Mouse (Mus musculus): ENCODE results near the gene Il6st. TPM values are rescaled to one million over a fixed set of nuclear protein-coding genes. Genes with fewer than 3 reads are reported as not detected.
A peak's percentile ranks its signal among the peaks of the same experiment; 100 is the strongest.

Gene Il6st
- total RNA-seq, 2 experiments from 2014 or later = 261 TPM

DNA sequence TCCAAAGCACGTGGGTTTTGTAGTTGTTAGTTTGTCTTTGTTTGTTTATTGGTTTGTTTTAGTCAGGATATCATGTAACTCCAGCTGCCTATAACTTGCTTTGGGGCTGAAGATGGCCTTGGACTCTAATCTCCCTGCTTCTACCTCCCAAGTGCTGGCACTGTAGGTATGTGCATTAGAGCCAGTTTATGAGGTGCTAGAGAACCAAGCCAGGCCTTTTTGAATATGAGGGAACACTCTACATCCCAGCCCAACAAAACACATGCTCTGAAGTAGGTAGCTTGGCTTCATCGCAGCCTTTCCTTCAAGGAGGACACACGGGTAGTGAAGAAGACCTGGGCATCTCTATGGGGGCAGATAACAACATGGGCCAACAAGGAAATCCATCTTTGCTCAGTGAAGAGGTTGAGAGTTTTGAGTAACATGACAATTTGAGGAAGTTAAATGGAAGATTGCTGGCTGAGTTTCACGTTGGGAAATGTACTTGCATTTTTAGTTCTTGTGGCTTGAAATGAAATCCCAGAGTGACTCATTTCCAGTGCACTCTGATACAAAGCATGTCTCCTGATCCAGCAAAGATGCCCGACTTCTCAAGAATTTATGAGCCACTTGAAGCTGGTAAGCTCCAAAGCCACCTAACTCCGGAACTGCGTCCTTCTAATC, 20.9 kb upstream of the Il6st start:
- DNase-seq = no peak

GRCm38 (mm10) chr13:112447108-112447665, 16.7 kb upstream of the Il6st start:
- no peak for DNase-seq

DNA sequence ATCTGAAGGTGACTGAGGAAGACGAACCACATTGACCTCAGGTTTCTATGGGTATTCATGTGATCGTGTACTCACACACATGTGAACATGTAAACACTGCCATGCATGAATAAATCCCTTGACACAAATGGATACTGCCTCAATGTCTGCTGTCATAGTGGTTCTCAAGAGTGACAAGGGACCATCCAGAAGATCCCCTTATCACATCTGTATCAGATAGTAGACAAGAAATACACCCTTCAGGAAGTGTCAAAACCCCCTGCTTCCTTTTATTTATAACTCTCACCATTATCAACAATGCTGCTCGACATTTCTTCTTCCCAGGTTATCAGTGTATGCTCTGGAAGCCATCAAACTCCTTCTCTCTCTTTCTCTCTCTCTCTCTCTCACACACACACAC, 13.7 kb upstream of the Il6st start:
- DNase-seq = no peak

DNA sequence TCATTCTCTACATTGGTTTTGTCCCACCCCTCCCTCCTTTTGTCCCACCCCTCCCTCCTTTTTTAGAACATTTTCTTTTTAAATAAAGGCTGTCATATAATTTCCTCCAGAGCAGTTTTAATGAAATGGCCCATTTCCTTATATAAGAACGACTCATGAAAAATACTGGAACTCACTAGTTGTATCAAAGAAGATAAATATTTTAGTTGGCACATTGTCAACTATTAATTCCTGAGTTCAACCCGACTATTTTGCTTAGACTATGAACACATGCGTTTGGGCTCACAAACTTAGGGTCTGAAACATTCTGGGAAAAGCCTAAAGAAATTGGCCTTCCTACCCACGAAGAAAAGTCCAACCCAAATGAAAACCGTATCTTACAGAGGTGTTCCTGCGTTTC, 6.5 kb upstream of the Il6st start:
- no peak for DNase-seq

- no peak for DNase-seq
Measured at GRCm38 (mm10) chr13:112458016-112458415, 5.9 kb upstream of the Il6st start.

DNA sequence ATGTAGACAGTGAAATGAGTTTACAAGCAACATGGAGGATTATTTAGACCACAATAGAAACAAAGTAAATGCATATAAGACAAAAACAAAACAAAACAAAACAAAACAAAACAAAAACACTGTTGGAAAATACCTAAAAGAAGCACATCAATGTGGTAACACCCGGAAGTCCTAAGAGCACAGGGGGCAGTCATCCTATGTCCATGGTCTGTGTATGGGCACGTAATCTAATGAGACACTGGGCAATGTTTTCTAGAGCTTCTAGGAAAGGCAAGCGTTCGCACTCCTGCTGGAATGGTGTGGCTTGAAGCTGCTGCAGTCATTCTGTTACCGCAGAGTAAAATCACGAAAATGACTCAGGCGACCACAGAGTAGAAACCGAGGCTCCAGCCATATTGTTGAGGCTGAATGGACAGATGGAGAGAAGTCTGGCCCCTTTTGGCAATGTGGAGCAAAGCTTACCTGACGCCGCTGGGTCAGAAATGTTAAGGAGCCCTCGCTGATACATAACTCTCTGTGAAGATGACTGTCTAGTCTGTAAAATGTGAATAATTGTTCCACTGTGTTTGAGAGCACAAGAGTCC, 5.3 kb upstream of the Il6st start:
- no peak for DNase-seq

GRCm38 (mm10) chr13:112459956-112460355, 3.9 kb upstream of the Il6st start:
- DNase-seq = no peak

GRCm38 (mm10) chr13:112462411-112462987, 1.4 kb upstream of the Il6st start:
- no peak for DNase-seq

DNA sequence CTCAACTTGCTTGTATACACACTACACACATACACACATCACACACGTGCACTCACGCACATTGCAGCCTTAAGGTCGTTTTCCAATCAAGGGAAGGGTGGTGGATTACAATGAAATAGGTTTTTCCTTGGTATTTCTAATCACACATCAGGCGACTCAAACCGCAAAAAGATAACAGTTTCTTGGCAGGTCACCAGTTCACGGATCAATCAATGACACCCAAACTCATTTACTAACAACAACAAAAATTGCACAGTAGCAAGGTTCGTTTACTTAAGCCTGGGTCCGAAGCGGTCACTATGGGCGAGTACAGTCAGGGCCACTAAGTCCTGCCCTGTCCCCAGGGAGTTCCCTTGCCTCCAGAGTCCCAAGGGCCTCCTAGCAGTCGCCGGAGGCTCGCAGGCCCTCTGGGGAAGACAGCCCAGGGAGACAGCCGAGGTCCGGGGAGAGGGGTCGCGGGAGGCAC, 500 bp upstream of the Il6st start:
- DNase-seq = no peak

DNA sequence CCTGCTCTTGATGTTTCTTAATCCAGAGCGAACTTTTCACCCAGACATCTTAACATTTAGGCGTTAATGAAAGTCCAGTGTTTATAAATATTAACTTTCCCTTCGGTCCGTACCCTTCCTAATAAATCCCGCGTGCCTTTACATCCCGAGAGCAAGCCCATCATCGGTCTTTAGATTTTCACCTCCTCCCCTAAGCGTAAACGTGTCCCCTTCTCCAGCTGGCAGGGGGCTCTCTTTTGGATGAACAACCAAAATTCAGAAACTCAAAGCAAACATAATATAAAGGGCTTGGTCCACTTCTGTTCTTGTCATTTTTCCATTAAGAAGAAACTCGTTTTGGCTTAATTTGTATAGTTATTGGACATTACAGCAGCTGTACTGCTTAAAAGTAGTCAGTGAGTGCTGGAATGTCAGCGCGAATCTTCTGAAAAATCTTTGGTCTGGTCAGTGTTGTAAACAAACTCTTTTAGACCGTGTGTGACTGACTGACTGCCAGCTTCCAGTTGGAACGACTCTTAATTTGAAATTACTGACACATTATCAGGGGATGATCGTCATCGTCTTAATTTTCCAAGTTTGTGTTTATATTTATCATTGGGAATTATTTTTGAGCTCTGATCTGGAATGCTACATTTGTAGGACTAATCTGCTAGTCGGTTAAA, 887 bp downstream of the Il6st start:
- DNase-seq = peak; percentile 36

GRCm38 (mm10) chr13:112465585-112465984, 1.7 kb downstream of the Il6st start:
- no peak for DNase-seq

GRCm38 (mm10) chr13:112466136-112466945, 2.5 kb downstream of the Il6st start:
- DNase-seq = no peak

DNA sequence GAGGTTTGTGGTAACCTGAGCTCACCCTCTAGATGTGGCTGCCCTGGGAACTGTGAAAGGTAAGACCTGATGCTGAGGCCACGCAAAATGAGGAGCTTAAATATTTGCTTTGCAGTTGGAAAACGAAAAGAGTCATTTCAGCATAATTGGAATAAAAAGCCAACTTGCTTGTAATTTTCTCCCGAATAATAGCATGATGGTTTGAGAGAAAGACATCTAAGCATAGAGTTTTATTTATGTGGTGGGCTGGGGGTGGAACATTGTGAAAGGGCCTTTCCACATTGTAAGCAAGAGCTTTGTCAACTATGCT, 3.0 kb downstream of the Il6st start:
- DNase-seq = no peak

DNA sequence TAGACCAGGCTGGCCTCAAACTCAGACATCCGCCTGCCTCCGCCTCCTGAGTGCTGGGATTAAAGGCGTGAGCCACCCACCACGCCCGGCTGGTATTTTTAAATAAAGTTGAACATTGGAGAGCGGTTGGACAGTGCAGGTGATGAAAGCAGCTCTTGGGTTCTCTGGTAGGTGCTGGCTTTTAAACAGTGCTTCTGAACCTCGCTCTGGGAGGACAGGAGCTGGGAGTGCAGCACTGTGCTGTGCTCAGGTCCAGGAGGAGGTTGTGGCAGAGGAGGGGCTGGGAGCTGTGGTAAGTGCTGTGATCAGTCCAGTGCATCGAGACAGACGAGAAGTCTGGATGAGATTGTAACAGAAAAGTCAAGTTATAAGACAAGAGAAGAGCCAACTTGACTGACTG, 3.5 kb downstream of the Il6st start:
- DNase-seq = no peak

DNA sequence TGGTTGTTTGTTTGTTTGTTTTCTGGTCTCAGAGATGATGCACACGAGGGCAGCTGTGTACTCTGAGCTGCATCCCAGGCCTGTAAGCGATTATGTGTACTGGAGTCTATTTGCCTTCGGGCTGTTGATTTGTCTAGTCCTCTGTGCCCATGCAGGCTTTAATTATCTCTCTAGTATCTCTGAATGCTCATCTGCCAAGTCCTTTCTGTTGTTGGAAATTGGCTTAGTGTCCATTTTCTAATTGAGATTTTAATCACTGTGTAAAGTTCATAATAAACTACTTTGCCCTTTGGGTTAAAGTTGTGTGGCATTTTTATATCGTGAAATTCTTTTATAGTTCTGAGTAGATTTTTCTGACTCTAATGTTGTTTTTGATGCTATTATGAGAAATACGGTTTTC, 5.6 kb downstream of the Il6st start:
- DNase-seq = no peak

GRCm38 (mm10) chr13:112471201-112471600, 7.3 kb downstream of the Il6st start:
- DNase-seq = no peak

DNA sequence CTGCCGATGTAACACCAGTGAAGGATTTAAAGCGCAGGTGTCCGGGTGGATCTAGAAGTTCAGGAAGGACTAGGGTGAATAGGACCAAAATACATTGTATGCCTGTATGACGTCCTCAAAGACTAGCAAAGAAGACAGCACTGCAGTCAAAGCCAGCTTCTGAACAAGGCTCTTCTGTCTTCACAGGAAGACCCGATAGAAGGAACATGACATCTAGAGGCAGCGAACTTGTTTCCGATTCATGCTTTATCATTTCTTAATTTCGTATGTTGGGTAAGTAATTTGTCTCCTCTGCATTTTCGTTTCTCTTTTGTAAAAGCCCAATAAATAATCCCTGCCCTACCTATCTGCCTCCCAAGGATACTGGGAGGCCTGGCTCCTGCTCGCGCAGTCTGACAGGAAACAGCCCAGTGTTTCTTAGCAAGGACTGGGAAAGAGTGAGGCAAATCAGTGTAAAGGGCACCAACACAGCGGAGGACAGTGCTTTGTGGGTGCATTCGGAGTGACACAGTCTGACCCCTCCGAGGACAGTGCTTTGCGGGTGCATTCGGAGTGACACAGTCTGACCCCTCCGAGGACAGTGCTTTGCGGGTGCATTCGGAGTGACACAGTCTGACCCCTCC, 8.6 kb downstream of the Il6st start:
- no peak for DNase-seq

DNA sequence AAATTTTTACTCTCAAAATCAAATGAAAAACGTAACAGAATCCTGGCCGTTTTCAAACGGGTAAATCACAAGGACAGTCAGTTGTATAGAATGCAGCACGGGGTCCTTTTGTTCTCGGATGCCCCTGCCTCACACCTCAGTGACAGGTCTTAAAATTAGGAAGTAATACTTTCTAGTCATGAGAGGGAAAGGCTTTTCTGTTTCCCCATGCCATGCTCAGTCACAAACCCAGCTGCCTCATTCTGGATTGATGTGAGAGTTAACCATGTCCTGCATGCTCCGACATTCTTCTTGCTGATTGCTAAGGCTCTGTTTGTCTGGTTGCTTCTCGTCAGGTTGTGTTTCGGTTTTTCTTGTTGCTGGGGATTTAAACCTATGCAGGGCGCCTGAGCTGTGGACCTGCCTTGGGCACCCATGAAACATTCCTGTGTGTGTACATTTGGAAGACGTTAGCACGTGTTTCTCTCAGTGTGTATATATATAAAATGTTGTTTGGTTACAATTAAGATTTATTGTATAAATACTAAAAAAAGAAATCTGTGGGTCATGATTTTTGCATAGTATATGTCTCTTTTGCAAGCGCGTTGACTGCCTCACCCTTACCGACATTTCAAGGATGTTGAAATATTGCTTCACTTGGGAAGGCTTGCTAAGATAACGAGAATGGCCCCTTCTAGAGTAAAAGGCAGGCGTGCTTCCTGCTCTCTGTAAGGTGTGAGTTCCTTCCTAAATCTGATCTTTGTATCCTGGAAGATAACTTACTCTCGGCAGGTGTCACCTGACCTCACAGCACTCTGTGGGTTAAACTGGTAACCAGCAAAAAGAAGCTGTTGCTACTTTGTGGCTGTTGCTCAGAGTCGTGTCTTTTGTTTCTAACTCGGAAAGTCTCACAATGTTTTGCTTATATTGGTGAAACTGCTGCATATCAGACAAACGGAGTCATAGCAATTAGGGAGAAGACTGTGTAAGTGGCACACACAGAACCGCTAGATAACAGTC, 10.2 kb downstream of the Il6st start:
- DNase-seq = no peak

DNA sequence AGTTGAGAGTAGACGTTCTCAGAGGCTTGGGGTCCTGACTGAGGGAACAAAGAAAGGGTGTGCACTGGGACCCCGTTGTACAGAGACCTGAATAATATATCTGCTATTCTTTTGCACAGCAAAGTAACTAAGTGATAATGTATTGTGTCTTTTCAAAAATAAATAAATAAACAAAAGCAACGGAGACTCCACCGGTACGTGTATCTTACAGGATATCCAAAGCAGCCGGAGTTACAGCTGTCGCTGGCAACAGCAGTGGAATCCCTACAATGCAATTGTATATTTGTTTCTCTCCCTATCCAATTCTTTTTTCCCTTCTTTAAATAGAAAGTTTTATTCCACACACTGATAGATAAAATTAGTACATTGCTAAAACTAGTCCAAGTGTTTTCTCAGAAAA, 15.2 kb downstream of the Il6st start:
- no peak for DNase-seq

- DNase-seq = no peak
Measured at GRCm38 (mm10) chr13:112479926-112480325, 16.1 kb downstream of the Il6st start.

DNA sequence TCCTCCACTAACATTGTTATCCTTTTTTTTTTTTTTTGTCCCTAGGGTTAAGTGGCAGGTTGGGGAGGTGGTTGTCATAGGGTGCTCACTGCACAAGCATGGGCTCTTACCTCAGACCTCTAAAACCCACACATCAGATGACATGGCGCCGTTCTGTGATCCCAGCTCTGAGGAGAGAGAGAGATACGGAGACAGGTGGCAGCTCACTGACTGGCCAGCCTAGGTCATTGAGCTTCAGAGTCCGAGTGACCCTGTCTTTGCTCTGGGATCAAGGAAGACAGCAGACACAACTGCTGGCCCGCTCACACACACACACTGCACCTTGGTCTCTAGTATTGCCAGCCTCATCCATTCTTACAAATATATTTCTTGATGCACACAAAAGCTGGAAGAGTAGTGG, 18.7 kb downstream of the Il6st start:
- DNase-seq = no peak

Measured in adrenal gland, postnatal 10 days (tissue).